Mouse (Mus musculus): ENCODE data around the gene Rccd1. TPM values are rescaled to one million over a fixed set of nuclear protein-coding genes. Genes with fewer than 3 reads are reported as not detected.
A peak's percentile ranks its signal among the peaks of the same experiment; 100 is the strongest.

The Rccd1 gene
- polyA plus RNA-seq, 2 experiments = 1.6 to 6.6 TPM

DNA sequence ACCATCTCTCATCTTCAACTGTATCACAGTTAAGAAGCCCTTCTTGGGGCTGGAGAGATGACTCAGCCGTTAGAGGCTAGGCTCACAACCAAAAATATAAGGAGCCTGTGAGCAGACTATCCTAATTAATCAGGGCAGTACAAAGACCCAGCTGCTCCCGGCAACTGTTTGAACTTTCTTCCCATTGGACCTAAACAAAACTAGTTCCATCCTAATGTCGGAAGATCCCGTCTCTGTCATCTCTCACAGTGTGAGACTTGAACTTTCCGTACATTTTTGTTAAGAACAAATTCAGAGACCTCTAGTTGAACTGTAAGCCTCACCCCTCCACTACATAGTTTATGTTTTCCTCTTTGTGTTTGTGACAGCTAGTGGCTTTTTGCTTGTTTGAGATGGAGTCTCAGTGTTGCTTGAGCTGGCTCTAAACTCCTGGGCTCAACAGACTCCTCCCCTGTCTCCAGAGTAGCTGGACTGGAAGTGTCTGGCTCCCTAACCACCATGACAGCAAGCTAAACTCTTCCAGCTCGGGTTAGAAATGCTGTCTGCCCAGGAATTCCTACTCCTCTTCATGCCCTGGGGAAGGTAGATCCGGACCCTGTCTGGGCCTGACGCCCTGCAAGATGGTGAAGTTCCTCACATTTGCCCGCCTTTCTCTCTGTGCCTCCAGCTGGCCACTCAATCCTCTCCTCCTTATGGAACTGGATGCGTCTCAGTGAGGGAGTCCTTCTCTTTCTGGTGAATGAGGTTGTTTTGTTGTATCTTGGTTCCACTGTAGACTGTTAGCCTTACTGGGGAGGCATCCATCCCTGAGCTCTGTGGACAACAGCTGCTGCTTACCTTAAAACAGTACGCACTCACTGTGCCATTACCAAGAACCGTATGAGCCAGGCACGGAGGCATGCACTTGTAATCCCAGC lies 23.7 kb upstream of the Rccd1 start:
- Histone ChIP-seq H3K9me3 (ENCODE audit: control insufficient read depth, low read length) (no peaks in the 10 kb centered on the region), H3K4me1 (replicated peaks; ENCODE audit: control insufficient read depth in 2 of 2, insufficient read depth in 2 of 2, low read length in 1 of 2) (peaks cover 4 to 18% of the 10 kb centered on the region in 2 experiments; a peak in 3 of 4 replicates), H3K27me3 (ENCODE audit: control insufficient read depth, insufficient read depth, low read length) (no peaks in the 10 kb centered on the region), H3K4me2 (ENCODE audit: low read depth) (no peak overlapping the region), H3K4me3 (ENCODE audit: insufficient read depth in 1 of 2, low read depth in 2 of 2, low read length in 2 of 2) (no peak overlapping the region), H3K9ac (replicated peaks) (no peak overlapping the region), H3K27ac (no peak overlapping the region), H3K36me3 (replicated peaks; ENCODE audit: control insufficient read depth, insufficient read depth, low read depth) (no peaks in the 10 kb centered on the region)
- ATAC-seq (ENCODE audit: insufficient read depth) (no peak), DNase-seq (ENCODE audit: low read depth in 3 of 3, low spot score in 3 of 3) (no peak)
- WGBS (ENCODE audit: insufficient replicate concordance) = 63% methylated on average over 13 of the region's 13 CpGs
- no peak for TF ChIP-seq EP300 (IDR thresholded peaks at IDR 0.05; ENCODE audit: low read depth)
- no peak for TF ChIP-seq CTCF (IDR thresholded peaks at IDR 0.05; ENCODE audit: low read depth)

DNA sequence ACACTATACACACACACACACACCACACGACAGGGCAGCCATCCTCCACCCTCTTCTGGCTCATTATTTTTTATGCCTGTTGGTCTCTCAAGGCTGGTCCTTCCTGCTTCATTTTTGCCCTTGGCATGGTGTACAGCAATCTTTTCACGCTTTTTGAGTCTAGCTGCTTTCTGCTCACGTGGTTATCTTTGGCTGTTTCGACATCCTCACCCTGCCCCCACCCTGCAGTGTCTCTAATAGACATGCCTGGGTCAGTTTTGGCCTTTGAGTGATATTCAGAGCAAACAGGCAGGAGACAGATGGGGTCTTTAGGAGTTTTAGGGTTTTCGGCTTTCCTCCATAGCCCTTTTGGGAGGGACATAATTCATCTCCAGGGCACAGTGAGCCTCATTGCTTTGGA lies 22.6 kb upstream of the Rccd1 start:
- Histone ChIP-seq H3K36me3 (replicated peaks; ENCODE audit: control insufficient read depth, insufficient read depth, low read depth) (no peaks in the 10 kb centered on the region), H3K4me3 (ENCODE audit: insufficient read depth in 1 of 2, low read depth in 2 of 2, low read length in 2 of 2) (no peak overlapping the region), H3K27me3 (ENCODE audit: control insufficient read depth, insufficient read depth, low read length) (no peaks in the 10 kb centered on the region), H3K9me3 (ENCODE audit: control insufficient read depth, low read length) (no peaks in the 10 kb centered on the region), H3K4me2 (ENCODE audit: low read depth) (no peak overlapping the region), H3K4me1 (replicated peaks; ENCODE audit: control insufficient read depth in 2 of 2, insufficient read depth in 2 of 2, low read length in 1 of 2) (peaks cover 4 to 27% of the 10 kb centered on the region in 2 experiments; a peak in 3 of 4 replicates), H3K9ac (replicated peaks) (no peak overlapping the region), H3K27ac (no peak overlapping the region)
- no peak for ATAC-seq (ENCODE audit: insufficient read depth)
- 45% methylated on average over 5 of the region's 5 CpGs for WGBS (ENCODE audit: insufficient replicate concordance)
- TF ChIP-seq EP300 (IDR thresholded peaks at IDR 0.05; ENCODE audit: low read depth) = no peak
- TF ChIP-seq CTCF (IDR thresholded peaks at IDR 0.05; ENCODE audit: low read depth) = no peak
- DNase-seq (ENCODE audit: low read depth in 3 of 3, low spot score in 3 of 3) = no peak

DNA sequence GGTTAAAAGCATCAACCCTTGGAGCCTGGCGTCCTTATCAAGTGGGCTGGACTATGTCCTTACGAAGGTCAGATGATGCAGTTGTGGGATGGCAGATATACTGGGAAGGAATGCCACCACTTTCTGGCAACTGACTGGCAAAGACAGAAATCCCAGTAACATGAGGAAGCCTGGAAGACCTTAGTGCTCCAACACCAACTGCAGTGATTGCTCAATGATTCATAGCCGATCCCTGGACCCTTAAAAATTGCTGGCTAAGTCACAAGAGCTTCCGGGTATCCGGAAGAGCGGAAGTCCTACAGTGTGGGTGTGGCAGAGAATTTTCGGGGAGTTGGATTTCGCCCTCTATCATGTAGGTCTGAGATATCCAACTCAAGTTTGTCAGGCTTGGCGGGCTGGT lies 21.9 kb upstream of the Rccd1 start:
- no peak overlapping the region for H3K27ac ChIP-seq
- H3K4me2 ChIP-seq (ENCODE audit: low read depth) = no peak overlapping the region
- no peaks in the 10 kb centered on the region for H3K36me3 ChIP-seq (replicated peaks; ENCODE audit: control insufficient read depth, insufficient read depth, low read depth)
- ATAC-seq (ENCODE audit: insufficient read depth) (no peak), DNase-seq (ENCODE audit: low read depth in 3 of 3, low spot score in 3 of 3) (no peak)
- H3K4me3 ChIP-seq (ENCODE audit: insufficient read depth in 1 of 2, low read depth in 2 of 2, low read length in 2 of 2) = no peak overlapping the region
- H3K9ac ChIP-seq (replicated peaks) = no peak overlapping the region
- no peaks in the 10 kb centered on the region for H3K9me3 ChIP-seq (ENCODE audit: control insufficient read depth, low read length)
- 78% methylated on average over 9 of the region's 9 CpGs for WGBS (ENCODE audit: insufficient replicate concordance)
- no peaks in the 10 kb centered on the region for H3K27me3 ChIP-seq (ENCODE audit: control insufficient read depth, insufficient read depth, low read length)
- TF ChIP-seq EP300 (IDR thresholded peaks at IDR 0.05; ENCODE audit: low read depth) (no peak), CTCF (IDR thresholded peaks at IDR 0.05; ENCODE audit: low read depth) (no peak)
- H3K4me1 ChIP-seq (replicated peaks; ENCODE audit: control insufficient read depth in 2 of 2, insufficient read depth in 2 of 2, low read length in 1 of 2) = peaks cover 4 to 28% of the 10 kb centered on the region in 2 experiments; a peak in 3 of 4 replicates

DNA sequence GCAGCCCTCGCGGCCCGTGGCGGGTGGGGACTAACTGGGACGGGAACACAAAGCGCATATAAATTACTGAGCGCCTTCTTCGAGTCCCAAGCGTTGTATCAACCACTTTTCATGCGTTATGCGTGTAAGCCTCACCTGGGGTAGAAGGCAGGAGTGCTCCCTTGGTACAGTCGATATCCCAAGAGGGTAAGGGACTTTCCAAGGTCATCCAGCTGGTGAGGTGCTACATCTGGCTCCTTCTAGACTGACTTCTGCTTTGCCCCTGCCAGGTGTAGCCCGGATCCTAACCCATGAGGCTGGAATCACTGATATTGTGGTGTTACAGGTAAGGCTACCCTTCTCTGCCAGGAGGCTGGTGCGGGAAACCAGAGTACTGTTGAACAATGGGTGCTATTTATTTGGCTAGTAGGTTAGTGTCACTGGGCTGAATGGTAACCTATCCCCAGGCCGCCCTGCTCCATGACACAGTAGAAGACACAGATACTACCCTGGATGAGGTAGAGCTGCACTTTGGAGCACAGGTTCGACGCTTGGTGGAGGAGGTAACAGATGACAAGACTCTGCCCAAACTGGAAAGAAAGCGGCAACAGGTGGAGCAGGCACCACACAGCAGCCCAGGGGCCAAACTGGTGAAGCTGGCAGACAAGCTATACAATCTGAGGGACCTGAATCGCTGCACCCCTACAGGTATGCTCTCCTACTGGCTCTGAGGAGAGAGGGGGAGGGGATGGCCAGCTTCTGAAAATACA lies 19.2 kb upstream of the Rccd1 start:
- ATAC-seq (ENCODE audit: insufficient read depth) (no peak), DNase-seq (ENCODE audit: low read depth in 3 of 3, low spot score in 3 of 3) (no peak)
- 24% methylated on average over 19 of the region's 19 CpGs for WGBS (ENCODE audit: insufficient replicate concordance)
- Histone ChIP-seq H3K9me3 (ENCODE audit: control insufficient read depth, low read length) (no peaks in the 10 kb centered on the region), H3K27ac (no peak overlapping the region; the same call in 1 of the 2 replicates), H3K36me3 (replicated peaks; ENCODE audit: control insufficient read depth, insufficient read depth, low read depth) (no peaks in the 10 kb centered on the region), H3K4me3 (ENCODE audit: insufficient read depth in 1 of 2, low read depth in 2 of 2, low read length in 2 of 2) (peak overlapping the region; percentile 62 to 69), H3K9ac (replicated peaks) (peak overlapping the region; percentile 83), H3K27me3 (ENCODE audit: control insufficient read depth, insufficient read depth, low read length) (no peaks in the 10 kb centered on the region), H3K4me2 (ENCODE audit: low read depth) (peak overlapping the region; percentile 83), H3K4me1 (replicated peaks; ENCODE audit: control insufficient read depth in 2 of 2, insufficient read depth in 2 of 2, low read length in 1 of 2) (peaks cover 6 to 39% of the 10 kb centered on the region in 2 experiments; a peak in 3 of 4 replicates)
- TF ChIP-seq CTCF (IDR thresholded peaks at IDR 0.05; ENCODE audit: low read depth) (no peak), EP300 (IDR thresholded peaks at IDR 0.05; ENCODE audit: low read depth) (no peak)

DNA sequence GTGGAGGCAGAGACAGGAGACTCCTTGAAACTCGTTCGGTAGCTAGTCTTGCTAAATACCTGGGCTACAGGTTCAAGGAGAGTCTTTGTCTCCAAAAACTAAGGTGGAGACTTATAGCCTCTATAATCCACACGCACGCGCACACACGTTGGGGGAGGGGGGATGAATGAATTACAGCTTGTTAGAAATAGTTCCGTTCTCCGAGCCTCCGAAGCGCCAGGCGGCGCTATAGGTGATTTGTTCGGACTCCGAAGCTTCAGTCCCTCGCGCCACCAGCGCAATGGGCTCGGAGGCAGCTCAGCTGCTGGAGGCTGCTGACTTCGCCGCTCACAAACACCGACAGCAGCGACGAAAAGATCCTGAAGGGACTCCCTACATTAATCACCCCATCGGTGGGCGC lies 18.6 kb upstream of the Rccd1 start, which contains the start of gene Hddc3:
Gene Hddc3, plus strand, starts transcription at position 247 of the 400 bp plus-strand sequence.
- WGBS (ENCODE audit: insufficient replicate concordance) = under 1% methylated on average over 25 of the region's 25 CpGs

More for the DNA sequence above, 18.6 kb upstream of the Rccd1 start, which contains the start of gene Hddc3:
- Histone ChIP-seq H3K36me3 (replicated peaks; ENCODE audit: control insufficient read depth, insufficient read depth, low read depth) (no peaks in the 10 kb centered on the region), H3K9ac (replicated peaks) (peak within 1 kb of the TSS; percentile 83), H3K27ac (no peak within 1 kb of the TSS; the same call in 1 of the 2 replicates), H3K9me3 (ENCODE audit: control insufficient read depth, low read length) (no peaks in the 10 kb centered on the region), H3K4me1 (replicated peaks; ENCODE audit: control insufficient read depth in 2 of 2, insufficient read depth in 2 of 2, low read length in 1 of 2) (peaks cover 6 to 39% of the 10 kb centered on the region in 2 experiments; a peak in 3 of 4 replicates), H3K27me3 (ENCODE audit: control insufficient read depth, insufficient read depth, low read length) (no peaks in the 10 kb centered on the region), H3K4me3 (ENCODE audit: insufficient read depth in 1 of 2, low read depth in 2 of 2, low read length in 2 of 2) (peak within 1 kb of the TSS; percentile 62 to 69), H3K4me2 (ENCODE audit: low read depth) (peak within 1 kb of the TSS; percentile 83)
- DNase-seq (ENCODE audit: low read depth in 3 of 3, low spot score in 3 of 3) (peak; percentile 83 to 85 (median 85)), ATAC-seq (ENCODE audit: insufficient read depth) (peak; percentile 21; the same call in 1 of the 2 replicates)
- no peak for TF ChIP-seq EP300 (IDR thresholded peaks at IDR 0.05; ENCODE audit: low read depth)
- TF ChIP-seq CTCF (IDR thresholded peaks at IDR 0.05; ENCODE audit: low read depth) = peak; percentile 87
